Mouse (Mus musculus) gastrocnemius, adult 18-20 months (tissue): ENCODE results near the gene Dlx6. TPM values are rescaled to one million over a fixed set of nuclear protein-coding genes. Genes with fewer than 3 reads are reported as not detected.
A peak's percentile ranks its signal among the peaks of the same experiment; 100 is the strongest.

Experiments
- DNase-seq: peaks from one replicate; pipeline ENCODE4 v3.0.0; 2021; ENCODE audit warnings: low spot score
- total RNA-seq, 2 experiments: library from RNA; stranded (reverse); gene quantifications; 2 replicates each; pipeline ENCODE4 v1.2.3; 2021

The Dlx6 gene
- total RNA-seq, 2 experiments from 2014 or later = not detected

DNA sequence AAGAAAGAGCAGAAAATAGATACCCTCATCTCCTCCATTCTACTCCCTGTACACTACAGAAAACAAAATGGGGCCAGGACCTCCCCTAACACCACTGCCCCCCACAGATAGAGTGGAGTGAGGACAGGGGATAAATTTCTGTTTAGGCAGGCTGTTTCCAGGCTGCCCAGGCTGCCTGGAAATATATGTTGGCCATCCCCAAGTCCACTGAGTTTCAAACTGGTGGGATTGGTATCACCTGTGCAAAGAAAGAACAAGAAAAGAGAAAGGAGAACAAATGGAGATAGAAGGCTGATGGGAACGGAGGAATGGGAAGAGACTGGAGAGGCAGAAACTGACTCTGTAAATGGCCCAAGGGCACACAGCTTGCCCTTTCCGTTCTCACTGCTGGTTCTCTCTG is 13.1 kb downstream of the Dlx6 start:
- no peak for DNase-seq

GRCm38 (mm10) chr6:6876731-6877130 is 13.6 kb downstream of the Dlx6 start:
- DNase-seq = no peak

DNA sequence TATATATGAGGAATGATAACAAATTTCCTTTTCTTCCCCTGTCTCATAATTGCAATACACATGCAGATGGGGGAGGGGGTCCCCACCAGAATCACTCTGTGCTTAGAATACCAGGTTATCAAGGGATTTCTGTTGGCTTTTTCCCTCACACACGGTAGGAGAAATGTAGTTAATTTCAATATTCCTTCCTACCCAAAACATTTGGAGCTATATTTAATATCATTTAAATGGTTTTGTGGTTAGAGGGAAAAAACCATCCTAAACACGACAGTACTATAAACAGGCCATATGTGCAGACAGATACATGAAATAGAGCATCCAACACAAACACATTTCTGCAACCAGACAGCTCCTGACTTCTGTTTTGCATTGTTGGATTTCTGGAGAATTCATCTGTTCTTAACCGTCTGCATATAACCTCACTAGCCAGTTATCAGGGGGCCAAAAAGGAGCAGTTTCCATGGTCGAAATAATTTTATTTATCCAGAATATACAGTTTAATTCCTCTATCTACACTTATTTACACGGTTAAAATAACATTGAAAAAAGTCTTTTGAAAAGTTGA is 14.3 kb downstream of the Dlx6 start:
- no peak for DNase-seq

DNA sequence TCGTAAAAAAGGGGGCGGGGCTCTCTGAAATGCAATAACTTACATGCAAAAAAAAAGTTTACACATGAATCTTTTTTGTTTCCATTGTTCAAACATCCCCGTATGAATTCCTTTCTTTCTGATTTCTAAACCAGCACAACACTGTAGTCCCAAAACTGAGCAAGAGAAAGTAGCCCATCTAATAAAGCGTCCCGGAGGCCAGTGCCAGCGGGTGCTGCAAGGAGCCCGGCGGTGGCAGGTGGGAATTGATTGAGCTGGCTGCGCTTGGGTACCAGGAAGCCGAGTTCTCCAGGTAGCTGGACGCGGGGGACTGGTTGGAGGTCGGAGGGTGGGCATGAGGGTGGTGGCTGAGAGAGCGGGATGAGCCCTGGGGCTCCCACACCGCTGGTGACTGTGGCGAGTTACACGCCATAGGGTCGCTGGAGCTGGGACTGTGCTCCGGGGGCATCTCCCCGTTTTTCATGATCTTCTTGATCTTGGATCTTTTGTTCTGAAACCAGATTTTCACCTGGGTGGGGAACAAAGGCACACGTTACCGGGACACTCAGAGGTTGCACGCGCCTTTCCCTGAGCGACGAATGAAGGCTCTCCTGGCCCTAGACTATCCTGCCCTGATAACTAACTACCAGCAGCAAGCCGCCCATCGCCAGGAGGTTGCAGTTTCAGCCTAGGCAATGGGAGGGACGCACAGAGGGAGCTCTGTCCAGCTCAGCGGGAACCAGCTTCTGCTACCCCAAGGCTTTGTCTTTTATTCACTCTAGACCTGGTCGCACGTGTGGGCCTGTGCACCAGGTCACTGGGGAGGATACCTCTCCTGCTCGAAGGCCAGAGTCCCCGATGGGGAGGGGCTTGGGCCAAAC is 15.1 kb downstream of the Dlx6 start:
- DNase-seq = no peak

GRCm38 (mm10) chr6:6878841-6879291 is 15.7 kb downstream of the Dlx6 start:
- no peak for DNase-seq

GRCm38 (mm10) chr6:6879371-6880325 is 16.5 kb downstream of the Dlx6 start:
- DNase-seq = no peak

- DNase-seq = no peak
These were observed 17.4 kb downstream of the Dlx6 start for GRCm38 (mm10) chr6:6880361-6881114.

DNA sequence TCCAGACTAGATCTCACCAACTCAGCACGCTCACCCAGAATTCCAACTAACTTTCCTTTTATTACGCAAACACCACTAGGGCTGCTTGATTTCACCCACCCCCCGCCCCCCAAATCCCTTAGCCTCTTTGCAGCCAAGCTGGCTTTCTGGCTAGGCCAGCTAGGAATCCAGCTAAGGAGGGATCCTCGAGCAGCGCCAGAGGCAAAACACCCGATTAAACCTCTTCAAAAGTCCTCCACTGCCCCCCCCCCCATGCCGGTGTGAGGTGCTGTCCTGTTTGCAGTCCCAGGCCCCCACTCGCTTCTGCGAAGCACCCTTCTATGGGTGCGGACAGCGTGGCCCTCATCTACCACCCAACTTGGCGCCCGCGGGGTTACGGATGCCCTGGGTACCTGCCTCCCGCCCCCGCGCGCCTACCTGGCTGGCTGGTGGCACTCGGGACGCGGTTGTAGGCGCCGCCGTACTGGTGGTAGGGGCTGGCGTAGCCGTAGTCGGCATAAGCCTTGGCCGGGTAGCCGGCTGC is 18.0 kb downstream of the Dlx6 start:
- DNase-seq = no peak

DNA sequence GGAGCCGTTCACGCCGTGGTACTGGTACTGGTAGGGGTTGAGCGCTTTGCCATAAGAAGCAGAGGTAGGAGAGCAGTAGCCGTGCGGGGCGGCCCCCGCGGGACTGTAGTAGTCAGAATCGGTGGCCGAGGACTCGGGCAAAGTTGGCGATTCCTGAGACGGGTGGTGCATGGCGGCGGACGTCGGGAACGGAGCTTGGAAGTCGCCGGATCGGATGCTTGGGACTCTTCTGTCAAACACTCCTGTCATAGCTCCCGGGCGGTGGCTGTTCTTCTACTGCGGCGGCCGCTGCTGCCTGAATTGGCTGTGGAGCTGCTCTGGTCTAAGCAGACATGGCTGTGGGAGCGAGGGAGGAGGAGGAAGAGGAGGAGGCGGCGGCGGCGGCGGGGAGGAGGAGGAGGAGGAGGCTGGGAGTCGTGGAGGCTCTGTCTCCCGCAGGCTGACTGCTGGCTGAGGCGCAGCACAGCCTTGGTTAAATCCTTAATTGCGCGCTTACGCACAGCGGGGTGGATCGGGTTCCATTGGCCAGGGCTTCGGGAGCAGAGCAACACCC is 18.6 kb downstream of the Dlx6 start, which contains the start of gene Dlx5:
Gene Dlx5, minus strand, starts transcription at position 448 of the 553 bp plus-strand sequence.
- no peak for DNase-seq

GRCm38 (mm10) chr6:6882266-6882797 is 19.2 kb downstream of the Dlx6 start:
- no peak for DNase-seq

GRCm38 (mm10) chr6:6884897-6885296 is 21.8 kb downstream of the Dlx6 start:
- no peak for DNase-seq

DNA sequence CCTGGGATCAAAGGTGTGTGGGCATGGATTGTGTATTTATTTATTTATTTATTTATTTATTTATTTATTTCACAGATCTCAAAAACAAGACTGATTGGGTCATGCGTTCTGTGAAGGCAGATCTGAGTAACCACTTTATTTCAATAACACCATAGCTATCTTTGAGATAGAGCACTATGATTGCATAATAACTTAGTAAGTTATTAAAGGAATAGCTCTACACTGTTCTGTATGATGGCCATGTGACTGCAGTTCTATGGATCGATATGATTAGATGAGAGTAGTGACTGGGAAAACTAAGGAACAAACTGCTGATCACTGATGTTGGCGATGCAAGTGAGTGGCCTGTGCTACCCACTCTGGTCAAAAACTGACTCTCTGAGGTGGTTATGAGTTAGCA is 23.1 kb downstream of the Dlx6 start:
- DNase-seq = no peak

- DNase-seq = no peak
These were observed 26.9 kb downstream of the Dlx6 start for GRCm38 (mm10) chr6:6890047-6890446.

GRCm38 (mm10) chr6:6909586-6909985 is 46.5 kb downstream of the Dlx6 start:
- DNase-seq = peak; percentile 69

- DNase-seq = no peak
These were observed 51.2 kb downstream of the Dlx6 start for GRCm38 (mm10) chr6:6914304-6914703.

DNA sequence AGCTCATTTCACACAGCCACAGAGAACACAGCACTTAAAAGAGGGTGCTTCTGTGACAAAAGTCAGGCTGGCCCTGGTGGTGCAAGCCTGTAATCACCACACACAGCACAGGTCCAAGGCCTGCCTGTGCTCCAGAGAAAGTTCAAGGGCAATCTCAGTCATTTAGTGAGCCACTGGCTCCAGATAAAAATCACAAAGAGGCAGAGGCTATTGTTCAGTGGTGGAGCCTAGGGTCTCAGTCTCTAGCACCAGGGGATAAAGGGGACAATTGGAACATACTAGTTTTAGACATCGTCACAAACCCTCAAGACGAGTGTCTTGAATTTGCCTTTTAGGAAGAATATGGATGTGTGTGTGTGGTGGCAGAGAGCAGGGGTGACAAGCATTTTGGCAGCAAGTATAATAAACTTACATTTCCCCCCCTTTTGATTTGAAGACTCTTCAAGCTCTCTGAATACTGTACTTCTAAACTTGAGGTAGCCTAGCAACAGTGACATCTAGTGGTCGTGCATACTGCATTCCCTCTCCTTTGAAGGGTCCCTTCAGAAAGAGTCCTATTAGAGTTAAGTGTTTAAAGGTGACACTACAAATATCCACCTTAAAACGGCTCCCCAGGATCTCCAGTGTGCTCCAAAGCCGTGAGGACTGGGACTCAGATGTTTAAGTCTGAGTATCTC is 51.9 kb downstream of the Dlx6 start:
- DNase-seq = peak; percentile 41

DNA sequence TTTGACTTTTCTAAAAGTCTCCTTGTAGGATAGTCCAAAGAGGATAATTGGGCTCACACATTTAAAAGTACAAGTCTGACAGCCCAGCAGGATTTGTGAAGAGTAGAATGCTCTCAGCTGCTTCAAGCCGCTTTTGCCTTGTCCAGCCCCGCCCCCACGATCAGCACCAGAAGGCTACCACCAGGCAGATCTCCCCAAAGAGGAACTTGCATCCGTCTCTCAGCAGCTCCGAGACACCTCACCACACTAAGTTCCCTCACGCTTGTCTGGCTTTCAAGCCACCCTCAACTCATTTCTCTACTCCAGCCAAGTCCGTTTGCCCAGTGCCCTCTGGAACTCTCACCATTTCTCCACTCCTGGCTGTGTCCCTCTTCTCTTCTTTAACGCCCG is 52.4 kb downstream of the Dlx6 start:
- DNase-seq = no peak

GRCm38 (mm10) chr6:6917334-6917733 is 54.2 kb downstream of the Dlx6 start:
- no peak for DNase-seq
